Mouse (Mus musculus): ENCODE measurements around the gene Duox1.

Duox1 gene

GRCm38 (mm10) chr2:122354191-122354929 lies 38.9 kb downstream of the Duox1 start:
- DNase-seq (ENCODE audit: low spot score), result peak; percentile 76

- no peak for DNase-seq (ENCODE audit: low spot score)
These were observed 39.9 kb downstream of the Duox1 start for GRCm38 (mm10) chr2:122355389-122355788.

- no peak for DNase-seq (ENCODE audit: low spot score)
These were observed 40.7 kb downstream of the Duox1 start for GRCm38 (mm10) chr2:122356187-122356586.

GRCm38 (mm10) chr2:122360310-122360709 lies 44.8 kb downstream of the Duox1 start:
- no peak for DNase-seq (ENCODE audit: low spot score)

GRCm38 (mm10) chr2:122361181-122361580 lies 45.7 kb downstream of the Duox1 start:
- DNase-seq (ENCODE audit: low spot score), result no peak

GRCm38 (mm10) chr2:122361868-122362621 lies 46.6 kb downstream of the Duox1 start:
- DNase-seq (ENCODE audit: low spot score), result no peak

GRCm38 (mm10) chr2:122362622-122363523 lies 47.4 kb downstream of the Duox1 start:
- DNase-seq (ENCODE audit: low spot score), result no peak

GRCm38 (mm10) chr2:122364352-122364944 lies 49.0 kb downstream of the Duox1 start:
- no peak for DNase-seq (ENCODE audit: low spot score)

GRCm38 (mm10) chr2:122365244-122365866 lies 49.9 kb downstream of the Duox1 start:
- DNase-seq (ENCODE audit: low spot score), result no peak

GRCm38 (mm10) chr2:122366039-122366438 lies 50.6 kb downstream of the Duox1 start:
- no peak for DNase-seq (ENCODE audit: low spot score)

- DNase-seq (ENCODE audit: low spot score), result no peak
These were observed 51.2 kb downstream of the Duox1 start for GRCm38 (mm10) chr2:122366706-122367105.

- no peak for DNase-seq (ENCODE audit: low spot score)
These were observed 51.7 kb downstream of the Duox1 start for GRCm38 (mm10) chr2:122367181-122367580.

- no peak for DNase-seq (ENCODE audit: low spot score)
These were observed 52.2 kb downstream of the Duox1 start for GRCm38 (mm10) chr2:122367701-122368080.

- peak; percentile 78 for DNase-seq (ENCODE audit: low spot score)
These were observed 52.9 kb downstream of the Duox1 start for GRCm38 (mm10) chr2:122368081-122368971.

- peak; percentile 95 for DNase-seq (ENCODE audit: low spot score)
These were observed 53.7 kb downstream of the Duox1 start, which contains the start of gene Shf for GRCm38 (mm10) chr2:122368995-122369739. Shf (minus strand) TSS chr2:122369162.

GRCm38 (mm10) chr2:122370101-122370750 lies 54.8 kb downstream of the Duox1 start:
- no peak for DNase-seq (ENCODE audit: low spot score)

- no peak for DNase-seq (ENCODE audit: low spot score)
These were observed 56.6 kb downstream of the Duox1 start for GRCm38 (mm10) chr2:122372067-122372466.

- no peak for DNase-seq (ENCODE audit: low spot score)
These were observed 57.1 kb downstream of the Duox1 start for GRCm38 (mm10) chr2:122372541-122372940.

- no peak for DNase-seq (ENCODE audit: low spot score)
These were observed 58.5 kb downstream of the Duox1 start for GRCm38 (mm10) chr2:122374012-122374411.

Data from testis, postnatal 10 days (tissue).